Mouse (Mus musculus) hematopoietic multipotent progenitor cell, adult 10-12 weeks (in vitro differentiated cells): ENCODE measurements around the gene Gm5901. TPM values are rescaled to one million over a fixed set of nuclear protein-coding genes. Genes with fewer than 3 reads are reported as not detected.

Experiments used
- polyA plus RNA-seq: library from polyadenylated mRNA; stranded (reverse); fragments of >175 nt; gene quantifications from 2 replicates; pipeline ENCODE4 v1.2.3, GENCODE M21; 2012; ENCODE audit warnings: low replicate concordance

Gm5901 gene
- polyA plus RNA-seq, result not detected in 2 replicates

GRCm38 (mm10) chr7:105374866-105375265 is at the start of gene Gm5901:
Gm5901 (plus strand) TSS chr7:105375038.

DNA sequence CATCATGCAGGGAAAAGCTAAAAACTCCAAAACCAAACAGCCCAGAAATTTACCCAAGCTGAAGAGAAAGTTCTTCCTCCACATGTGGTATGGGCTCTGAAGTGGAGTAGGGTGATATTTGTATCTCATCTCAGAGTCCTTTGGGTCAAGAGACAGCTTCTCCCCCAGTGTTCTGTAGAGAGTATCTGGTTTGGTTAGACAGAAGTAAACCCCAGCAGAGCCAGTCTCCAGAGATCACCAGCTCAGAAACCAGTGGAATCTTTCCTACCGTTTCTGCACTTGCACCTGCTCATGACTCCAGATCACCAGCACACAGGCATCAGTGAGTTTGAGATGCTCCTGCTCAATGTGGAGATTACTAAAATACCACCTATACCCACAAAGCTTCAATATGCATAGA is 40.8 kb upstream of the Gm5901 start, which contains the start of gene Olfr690:
Olfr690 (minus strand) TSS at position 101 of the 400 bp plus-strand sequence.

GRCm38 (mm10) chr7:105342170-105342569 is 32.7 kb upstream of the Gm5901 start, which contains the start of gene Olfr691:
Olfr691 (minus strand) TSS chr7:105342270.

DNA sequence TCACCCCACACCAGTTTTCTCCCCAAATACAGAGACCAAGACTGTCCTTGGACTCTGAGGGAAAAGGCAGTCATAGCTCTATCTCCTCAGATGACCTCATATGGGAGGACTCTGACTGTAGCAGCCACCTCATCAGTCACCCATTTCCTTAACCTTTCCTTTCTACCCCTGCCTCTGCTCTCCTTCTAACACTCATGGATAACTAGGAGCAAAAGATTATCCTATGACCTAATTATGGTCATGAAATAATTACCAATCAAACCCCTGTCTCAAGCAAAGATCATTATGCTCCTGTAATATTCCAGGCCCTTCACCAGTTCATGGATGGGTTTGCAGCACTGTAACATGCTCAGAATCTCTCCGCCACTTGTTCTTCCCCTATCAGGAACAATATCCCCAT is 6.9 kb upstream of the Gm5901 start, which contains the start of gene Olfr692:
Olfr692 (plus strand) TSS at position 301 of the 400 bp plus-strand sequence.

DNA sequence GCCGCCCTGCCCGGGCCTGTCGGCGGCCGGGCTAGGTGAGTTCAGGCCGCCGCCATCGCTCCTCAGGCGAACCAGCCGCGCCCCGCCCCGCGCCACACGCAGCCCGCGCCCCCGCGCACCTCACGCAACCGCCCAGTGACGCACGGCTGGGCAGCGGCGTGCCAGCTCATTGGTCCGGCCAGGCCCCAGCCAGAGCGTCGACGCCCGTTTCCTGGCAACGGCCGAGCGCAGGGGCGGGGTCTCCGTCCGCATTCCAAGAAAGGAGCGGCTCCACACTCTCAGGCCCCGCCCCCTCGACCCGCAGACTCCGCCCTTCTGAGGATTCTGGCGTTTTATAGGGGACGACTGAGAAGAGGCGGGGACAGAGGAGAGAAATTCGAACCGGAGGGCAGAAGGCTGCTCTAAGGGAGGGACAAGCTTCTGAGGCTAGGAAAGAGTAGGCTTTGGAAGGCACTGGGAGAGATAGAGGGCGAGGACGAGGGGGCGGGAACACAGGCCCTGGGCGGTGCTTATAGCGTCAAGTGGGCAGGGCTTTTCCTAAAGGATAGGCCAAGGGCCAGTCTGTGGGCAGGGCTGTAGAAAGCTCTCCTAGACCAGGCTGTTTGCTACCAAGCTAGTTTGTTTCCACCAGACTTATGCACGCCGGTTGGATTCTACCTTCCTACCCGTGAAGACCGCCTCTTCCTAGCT is 25.2 kb downstream of the Gm5901 start, which contains the start of gene Fam160a2:
Fam160a2 (minus strand) TSS at position 120 of the 690 bp plus-strand sequence.

DNA sequence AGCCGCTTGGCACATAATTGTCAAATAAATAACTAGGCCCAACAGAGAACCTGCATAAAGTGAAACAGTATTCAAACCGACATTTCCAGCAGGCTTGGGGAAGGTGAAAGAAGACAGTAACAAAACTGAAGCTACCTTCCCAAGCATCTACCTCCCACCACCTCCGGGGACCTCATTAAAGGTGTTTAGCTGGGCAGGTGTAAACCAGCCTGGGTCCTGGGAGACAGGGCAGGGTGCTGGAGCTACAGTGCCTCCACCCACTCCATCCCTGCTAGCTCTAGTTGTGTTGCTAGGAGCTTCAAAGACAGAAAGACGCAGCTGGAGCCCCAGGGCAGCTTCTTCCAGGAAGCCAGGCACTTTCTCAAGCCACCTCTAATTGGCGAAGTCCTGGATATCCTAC is 29.4 kb downstream of the Gm5901 start, which contains the start of gene Cnga4:
Cnga4 (plus strand) TSS at position 301 of the 400 bp plus-strand sequence.

GRCm38 (mm10) chr7:105425424-105426043 is 50.7 kb downstream of the Gm5901 start, which contains the start of gene Cckbr:
Cckbr (plus strand) TSS chr7:105425731.

Other genes starting within 250 kb of the Gm5901 start
- not detected in 2 replicates for gene Olfr683, start 228.0 kb upstream of the Gm5901 start, polyA plus RNA-seq
- gene Olfr684, start 211.4 kb upstream of the Gm5901 start, polyA plus RNA-seq, result not detected in 2 replicates
- 0.21 TPM in 1 of 2 replicates, not detected in the other for gene Olfr685, start 189.0 kb upstream of the Gm5901 start, polyA plus RNA-seq
- not detected in 2 replicates for gene Olfr686, start 167.6 kb upstream of the Gm5901 start, polyA plus RNA-seq
- gene Olfr688, start 86.9 kb upstream of the Gm5901 start, polyA plus RNA-seq, result not detected in 2 replicates
- gene Olfr689, start 63.9 kb upstream of the Gm5901 start, polyA plus RNA-seq, result not detected in 2 replicates
- not detected in 2 replicates for gene Olfr690, start 40.9 kb upstream of the Gm5901 start, polyA plus RNA-seq
- gene Olfr691, start 32.8 kb upstream of the Gm5901 start, polyA plus RNA-seq, result not detected in 2 replicates
- not detected in 2 replicates for gene Olfr692, start 6.8 kb upstream of the Gm5901 start, polyA plus RNA-seq
- gene Fam160a2, start 25.0 kb downstream of the Gm5901 start, polyA plus RNA-seq, result 57.7 and 80.4 TPM in 2 replicates
- gene Cnga4, start 29.5 kb downstream of the Gm5901 start, polyA plus RNA-seq, result not detected in 2 replicates
- gene Cckbr, start 50.7 kb downstream of the Gm5901 start, polyA plus RNA-seq, result not detected in 2 replicates
- gene Cavin3, start 107.3 kb downstream of the Gm5901 start, polyA plus RNA-seq, result 0.08 and 3.0 TPM in 2 replicates
- gene Smpd1, start 179.3 kb downstream of the Gm5901 start, polyA plus RNA-seq, result 27.1 and 27.5 TPM in 2 replicates
- gene Apbb1, start 206.6 kb downstream of the Gm5901 start, polyA plus RNA-seq, result 3.8 and 5.9 TPM in 2 replicates
- gene Hpx, start 225.1 kb downstream of the Gm5901 start, polyA plus RNA-seq, result not detected in 2 replicates